Mouse (Mus musculus) retina, embryonic 14.5 days (tissue): ENCODE results near the gene Wfdc3.
"Not testable (repeated sequence)": the region's sequence is repeated elsewhere in the genome, so short reads cannot be mapped to it uniquely, and the experiment has no call there.

ENCODE experiments used
- DNase-seq: peaks from one replicate; pipeline ENCODE4 v3.0.0-alpha.2; 2015; ENCODE audit warnings: low spot score

Gene Wfdc3

DNA sequence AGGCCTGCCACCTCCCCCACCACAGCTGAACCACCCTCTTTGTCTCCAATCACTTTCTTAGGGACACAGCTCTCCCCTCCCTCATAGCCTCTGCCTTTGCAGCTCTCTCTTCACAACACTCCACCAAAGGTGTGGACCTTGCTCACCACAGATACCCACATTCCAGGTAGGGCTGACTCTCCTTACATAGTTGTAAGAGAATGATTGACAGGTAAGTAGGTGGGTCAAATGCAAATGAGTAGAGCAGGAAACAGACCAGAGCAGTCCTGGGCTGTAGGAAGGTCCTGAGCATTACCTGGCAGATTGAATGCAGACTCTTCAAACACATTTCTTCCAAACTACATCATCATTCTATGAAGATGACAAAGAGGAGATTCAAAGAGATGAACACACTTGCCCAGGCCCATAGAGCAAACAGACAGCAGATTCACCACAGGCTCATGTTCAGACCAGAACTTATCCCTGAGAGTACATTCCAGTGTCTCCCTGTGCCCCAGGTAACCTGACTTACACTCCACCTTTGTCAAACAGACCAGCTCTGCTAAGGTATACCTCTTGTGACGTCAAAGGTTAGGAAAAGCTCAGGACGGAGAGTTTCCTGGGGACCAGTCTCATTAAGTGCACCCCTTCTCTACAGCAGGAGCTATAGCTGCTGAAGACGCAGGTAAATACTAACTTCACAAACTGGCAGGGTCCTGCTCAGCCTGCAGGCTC lies 8.2 kb downstream of the Wfdc3 start:
- no peak for DNase-seq

DNA sequence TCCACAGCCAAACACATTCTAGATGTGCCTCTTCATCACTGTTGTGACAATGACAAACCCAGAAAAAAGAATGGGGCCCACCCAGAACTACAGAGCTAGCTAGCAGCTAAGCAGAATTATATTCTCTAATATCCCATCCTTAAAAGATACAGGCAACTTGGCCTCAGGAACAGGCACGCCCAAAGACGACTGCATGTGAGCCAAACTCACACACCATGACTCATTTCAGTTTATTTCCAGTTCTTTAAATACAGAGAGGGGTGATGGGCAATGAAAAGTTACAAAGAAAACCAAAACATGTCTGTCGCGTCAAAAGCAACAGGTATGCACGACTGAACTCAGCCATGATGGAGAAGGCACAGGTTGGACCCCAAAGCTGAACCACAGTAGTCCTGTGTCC lies 10.3 kb downstream of the Wfdc3 start:
- no peak for DNase-seq

DNA sequence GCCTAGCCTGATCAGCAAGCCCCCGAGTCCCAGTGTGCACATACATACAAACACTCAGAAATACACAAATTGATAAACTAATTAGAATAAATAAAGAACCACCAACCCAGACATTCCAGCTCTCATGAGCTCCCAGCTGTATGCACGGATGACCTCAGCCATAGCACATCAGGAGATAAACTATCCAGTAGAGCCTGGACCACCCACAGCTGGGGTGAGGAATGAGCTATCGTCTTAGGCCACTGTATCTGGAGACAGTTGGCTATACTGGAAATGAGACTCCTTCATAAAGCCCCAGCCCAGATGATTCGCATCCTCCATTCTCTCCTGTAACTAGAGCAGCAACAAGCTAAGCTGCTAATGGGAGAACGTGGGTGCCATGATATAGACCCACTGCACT lies 10.9 kb downstream of the Wfdc3 start:
- DNase-seq = no peak

DNA sequence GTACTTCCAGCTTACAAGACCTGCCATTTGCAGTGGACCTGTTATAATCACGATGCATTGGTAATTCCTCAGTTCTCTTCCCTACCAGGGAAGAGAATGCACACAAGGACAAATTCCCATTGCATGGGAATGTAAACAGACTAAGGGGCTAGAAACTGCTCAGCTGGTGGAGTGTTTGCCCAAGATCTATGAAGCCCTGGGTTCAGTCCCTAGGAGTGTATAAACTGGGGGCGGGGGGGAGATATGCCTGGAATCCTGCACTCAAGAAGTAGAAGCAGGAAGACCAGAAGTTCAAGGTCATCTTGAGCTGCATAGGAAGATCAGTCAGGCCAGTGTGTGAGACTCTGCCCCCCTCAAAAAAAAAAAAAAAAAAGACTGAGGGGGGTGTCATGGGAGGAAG lies 12.5 kb downstream of the Wfdc3 start:
- no peak for DNase-seq

DNA sequence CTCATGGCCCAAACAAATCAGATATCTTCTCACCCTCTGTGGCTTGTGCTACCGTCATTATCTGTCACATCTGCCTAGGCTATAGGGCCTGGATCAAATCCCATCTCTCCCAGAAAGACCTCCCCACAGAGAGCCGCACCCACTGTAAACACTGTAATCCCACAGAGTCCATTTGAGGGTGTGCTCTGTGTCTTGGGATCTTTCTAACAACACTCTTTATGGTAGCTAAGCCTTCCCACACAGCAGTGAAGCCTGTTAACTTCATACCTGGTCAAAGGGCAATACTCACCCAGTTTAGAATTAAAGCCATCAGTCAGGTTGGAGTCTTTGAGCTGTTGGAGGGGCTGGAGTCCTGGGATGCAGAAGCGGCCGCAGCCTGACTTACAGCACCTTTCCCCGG lies 14.0 kb downstream of the Wfdc3 start:
- DNase-seq = no peak

DNA sequence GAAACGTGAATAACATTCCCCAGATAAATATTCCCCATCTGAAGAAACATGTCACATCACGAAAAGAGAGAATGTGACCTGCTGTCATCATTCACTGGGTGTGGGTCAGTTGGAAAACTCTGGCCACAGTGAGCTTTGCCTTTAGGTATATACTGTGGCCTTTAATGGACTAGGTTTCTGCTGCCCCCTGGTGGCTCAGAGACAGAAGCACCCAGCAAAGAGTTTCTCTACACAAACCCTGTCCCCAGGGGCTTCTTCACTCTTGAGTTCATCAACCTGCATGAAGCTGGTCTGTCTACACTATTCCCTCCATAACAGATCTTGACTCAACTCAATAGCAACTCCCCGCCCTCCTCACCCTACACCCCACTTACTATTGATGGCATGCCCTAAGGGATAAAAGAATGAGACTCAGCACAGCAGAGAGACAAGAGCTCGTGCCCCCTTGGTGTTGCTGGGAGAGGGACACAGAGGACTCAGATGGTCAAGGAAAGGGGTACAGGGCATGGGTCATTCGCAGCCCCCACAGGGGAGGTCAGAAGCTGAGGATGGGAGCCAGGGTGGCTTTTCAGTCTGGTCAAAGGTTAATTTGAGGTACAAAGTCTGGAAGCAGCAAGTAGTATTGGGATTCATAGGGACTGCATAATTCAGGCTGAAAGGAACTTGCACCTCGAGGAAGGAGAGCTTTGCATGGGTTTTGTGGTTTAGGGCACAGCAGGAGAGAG lies 19.7 kb downstream of the Wfdc3 start:
- peak; percentile 90 for DNase-seq

DNA sequence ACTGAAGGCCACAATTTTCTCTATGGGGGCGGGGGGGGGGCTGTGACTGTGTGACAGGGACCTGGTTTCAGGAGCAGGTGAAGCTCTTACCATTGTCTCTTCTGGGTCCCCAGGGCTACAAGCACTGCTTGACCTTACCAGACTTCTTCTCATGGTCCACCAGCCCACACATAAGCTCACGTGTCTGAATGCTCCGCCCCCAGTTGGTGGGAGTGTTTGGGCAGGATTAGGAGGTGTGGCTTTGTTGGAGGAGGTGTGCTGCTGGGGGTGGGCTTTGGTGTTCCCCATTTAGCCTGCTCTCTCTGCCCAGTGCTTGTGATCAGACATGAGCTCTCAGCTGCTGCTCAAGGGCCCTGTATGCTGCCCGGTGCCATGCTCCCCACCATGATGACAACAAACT lies 22.5 kb downstream of the Wfdc3 start:
- no peak for DNase-seq

DNA sequence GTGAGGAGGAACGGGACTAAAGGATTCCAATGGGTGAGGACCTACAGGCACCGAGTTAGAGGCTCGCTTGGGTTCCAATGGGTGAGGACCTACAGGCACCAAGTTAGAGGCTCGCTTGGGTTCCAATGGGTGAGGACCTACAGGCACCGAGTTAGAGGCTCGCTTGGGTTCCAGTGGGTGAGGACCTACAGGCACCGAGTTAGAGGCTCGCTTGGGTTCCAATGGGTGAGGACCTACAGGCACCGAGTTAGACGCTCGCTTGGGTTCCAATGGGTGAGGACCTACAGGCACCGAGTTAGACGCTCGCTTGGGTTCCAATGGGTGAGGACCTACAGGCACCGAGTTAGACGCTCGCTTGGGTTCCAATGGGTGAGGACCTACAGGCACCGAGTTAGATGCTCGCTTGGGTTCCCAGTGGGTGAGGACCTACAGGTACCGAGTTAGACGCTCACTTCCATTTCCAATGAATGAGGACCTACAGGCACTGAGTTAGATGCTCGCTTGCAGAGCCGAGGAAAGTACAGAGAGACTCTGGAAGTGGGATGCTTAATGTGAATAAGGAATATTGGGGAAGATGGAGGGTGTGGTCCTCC lies 29.4 kb downstream of the Wfdc3 start:
- not testable (repeated sequence) for DNase-seq

DNA sequence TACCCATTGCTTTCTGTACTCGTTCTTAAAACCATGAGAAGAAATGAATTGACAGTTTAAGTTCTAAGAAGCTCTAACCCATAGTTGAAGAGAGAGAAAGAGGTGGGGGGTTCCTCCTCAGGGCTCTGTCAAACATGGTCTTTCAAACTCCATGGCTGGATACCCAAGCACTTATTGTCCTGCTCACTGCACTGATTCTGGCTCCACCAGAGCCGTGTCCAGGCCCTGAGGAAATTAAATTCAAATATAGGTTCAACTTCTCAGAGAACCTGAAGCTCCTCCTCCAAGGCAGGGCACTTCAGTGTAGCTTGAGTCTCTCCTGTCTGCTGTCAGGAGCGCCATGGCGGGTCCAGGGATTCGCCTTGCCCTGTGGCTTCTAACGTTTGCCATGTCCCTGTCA lies 30.7 kb downstream of the Wfdc3 start, which contains the start of gene Spint5:
Gene Spint5 (plus strand): TSS at position 301 of the 400 bp plus-strand sequence.
- DNase-seq = no peak

DNA sequence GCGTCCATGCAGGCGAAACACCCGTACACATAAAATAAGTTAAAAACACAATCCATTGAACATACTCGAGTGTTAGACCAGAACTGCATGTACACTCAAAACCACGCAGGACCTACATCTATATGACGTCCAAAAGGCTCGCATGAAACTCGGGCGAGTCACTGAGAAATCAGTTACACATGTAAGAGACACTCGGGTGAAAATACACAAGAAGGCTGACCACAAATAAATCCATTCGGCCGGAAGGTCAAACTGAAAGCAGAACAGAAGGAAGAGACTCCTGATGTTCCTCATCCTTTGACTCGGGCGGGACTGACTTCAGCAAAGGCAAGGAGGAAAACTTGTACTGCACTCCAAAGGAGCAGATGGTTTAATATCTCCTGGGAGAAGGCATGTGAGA lies 39.7 kb downstream of the Wfdc3 start:
- no peak for DNase-seq

DNA sequence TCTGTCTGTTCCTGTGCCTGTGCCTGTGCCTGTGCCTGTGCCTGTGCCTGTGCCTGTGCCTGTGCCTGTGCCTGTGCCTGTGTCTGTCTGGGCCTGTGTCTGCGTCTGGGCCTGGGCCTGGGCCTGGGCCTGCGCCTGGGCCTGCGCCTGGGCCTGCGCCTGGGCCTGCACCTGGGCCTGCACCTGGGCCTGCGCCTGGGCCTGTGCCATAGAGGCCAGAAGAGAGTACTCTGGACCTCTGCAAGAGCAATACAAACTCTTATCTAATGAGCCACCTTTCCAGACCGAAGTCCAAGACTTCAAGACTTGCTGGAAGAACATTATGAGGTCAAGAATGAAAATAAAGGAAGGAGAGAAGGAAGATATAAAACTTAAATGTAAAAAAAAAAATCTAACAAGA lies 40.4 kb downstream of the Wfdc3 start:
- no peak for DNase-seq

DNA sequence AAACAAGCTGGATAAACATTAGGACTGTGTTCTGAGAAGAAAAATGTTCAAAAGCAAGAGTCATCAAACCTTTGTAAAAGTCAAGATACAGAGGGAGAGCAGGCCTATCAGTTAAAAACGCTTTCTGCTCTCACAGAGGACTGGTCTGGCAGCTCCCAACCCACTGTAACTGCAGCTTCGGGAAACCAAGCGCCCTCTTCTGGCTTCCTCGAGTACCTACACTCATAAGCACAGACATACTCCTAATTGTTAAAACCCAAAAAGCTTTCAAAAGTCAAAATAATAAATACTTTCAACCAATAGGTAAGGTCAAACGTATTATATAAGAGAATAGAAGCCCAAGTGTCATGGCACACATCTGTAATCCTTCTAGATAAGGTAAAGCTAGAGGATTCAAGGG lies 41.5 kb downstream of the Wfdc3 start:
- no peak for DNase-seq

DNA sequence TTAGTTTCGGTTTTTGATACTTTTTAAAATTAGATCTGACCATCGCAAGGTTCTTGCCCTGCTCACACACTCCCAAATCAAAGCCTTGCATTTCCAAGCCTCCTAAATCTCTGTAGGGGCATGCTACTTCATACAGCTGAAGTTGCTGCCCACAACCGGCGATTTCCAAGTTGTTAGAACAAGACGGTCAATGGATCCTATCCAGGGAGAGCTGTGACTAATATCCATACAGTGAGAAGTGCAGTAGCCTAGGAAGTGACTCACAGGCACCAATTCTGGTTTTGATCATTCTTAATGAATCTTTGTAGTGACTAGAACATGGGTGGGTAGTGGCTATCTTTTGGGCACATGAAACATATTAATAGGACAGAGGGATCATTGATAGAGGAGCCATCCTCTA lies 44.0 kb downstream of the Wfdc3 start:
- DNase-seq = no peak

DNA sequence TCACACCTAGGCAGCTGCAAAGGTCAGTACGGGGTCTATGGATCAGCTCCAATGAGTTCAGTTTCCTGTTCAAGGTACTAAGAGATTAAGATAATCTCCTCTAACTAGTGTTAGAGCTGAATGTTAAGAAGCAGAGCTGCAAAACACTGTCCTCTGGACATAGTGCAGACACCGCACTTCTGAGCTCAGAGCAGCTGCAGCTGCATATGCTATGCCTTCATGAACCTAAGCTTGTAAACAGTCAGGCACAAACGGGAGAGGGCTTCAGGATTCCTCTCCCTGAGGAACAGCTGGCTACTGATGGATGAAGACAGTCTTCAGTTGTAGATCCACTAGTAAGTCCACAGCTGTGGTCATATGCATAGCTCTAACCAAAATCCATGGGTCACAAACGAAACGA lies 44.8 kb downstream of the Wfdc3 start:
- no peak for DNase-seq

DNA sequence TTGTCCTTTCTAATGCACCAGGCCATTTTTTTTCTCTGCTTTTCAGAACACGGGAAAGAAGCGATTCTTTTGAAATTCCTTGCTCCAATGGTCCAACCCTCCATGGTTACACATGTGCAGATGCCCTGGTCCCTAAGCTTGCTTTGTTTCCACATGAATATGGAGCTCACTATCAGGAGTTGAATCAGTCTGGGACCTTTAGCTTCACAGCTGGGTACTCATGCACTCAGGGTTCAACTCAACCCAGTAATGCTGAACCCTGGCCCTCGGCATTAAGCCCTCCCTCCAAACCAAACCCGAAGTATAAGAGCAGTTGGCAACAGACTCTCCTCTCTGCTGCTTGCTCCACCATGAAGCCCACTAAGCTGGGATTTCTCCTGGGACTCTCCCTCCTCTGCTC lies 47.5 kb downstream of the Wfdc3 start, which contains the start of gene Spint4:
Gene Spint4 (plus strand): TSS at position 301 of the 400 bp plus-strand sequence.
- DNase-seq = no peak

DNA sequence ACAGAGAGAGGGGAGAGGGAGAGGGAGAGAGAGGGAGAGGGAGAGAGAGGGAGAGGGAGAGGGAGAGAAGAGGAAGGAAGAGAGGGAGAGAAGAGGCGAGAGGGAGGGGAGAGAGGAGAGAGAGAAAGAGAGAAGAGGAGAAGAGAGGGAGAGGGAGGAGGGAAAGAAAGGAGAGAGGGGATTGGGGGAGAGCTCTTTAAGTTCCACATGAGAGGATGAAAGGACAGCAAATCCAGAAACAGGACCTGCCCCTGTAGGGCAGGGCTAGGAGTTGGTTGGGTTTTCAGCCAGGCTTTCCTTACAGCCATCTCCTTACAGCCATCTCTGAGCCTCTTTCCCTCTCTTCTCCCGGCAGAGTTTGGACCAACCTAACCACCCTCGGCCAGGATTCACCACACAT lies 60.9 kb downstream of the Wfdc3 start, which contains the start of gene Wfdc13:
Gene Wfdc13 (plus strand): TSS at position 301 of the 400 bp plus-strand sequence.
- DNase-seq = no peak
